Mouse (Mus musculus) stomach, postnatal 0 days (tissue): ENCODE measurements around the gene Pitpnm1. TPM values are rescaled to one million over a fixed set of nuclear protein-coding genes. Genes with fewer than 3 reads are reported as not detected.

ENCODE experiments used
- ATAC-seq: fragments of 200-750 bp; cut with Nextera tagmentation; 2 replicates; pipeline ENCODE4 v1.8.0; 2017; ENCODE audit not compliant: low FRiP score, low TSS enrichment
- DNase-seq: peaks from one replicate; pipeline ENCODE4 v3.0.0-alpha.2; 2016; ENCODE audit warnings: low spot score
- H3K27ac ChIP-seq: fragments of 300-500 bp; sonication (generic); replicated peaks from 2 replicates; pipeline ENCODE4 v1.5.1; 2014; ENCODE audit warnings: mild to moderate bottlenecking, control low read depth
- H3K27me3 ChIP-seq: fragments of 300-500 bp; sonication (generic); 2 replicates; pipeline ENCODE4 v1.6.1; 2014; ENCODE audit warnings: low read length; ENCODE audit not compliant: control insufficient read depth, insufficient read depth
- H3K36me3 ChIP-seq: fragments of 300-500 bp; sonication (generic); 2 replicates; pipeline ENCODE4 v1.6.1; 2014; ENCODE audit warnings: low read length, mixed read lengths; ENCODE audit not compliant: control insufficient read depth, insufficient read depth
- H3K4me1 ChIP-seq: fragments of 300-500 bp; sonication (generic); replicated peaks from 2 replicates; pipeline ENCODE4 v1.6.1; 2014; ENCODE audit warnings: antibody characterized with exemption; ENCODE audit not compliant: control insufficient read depth, insufficient read depth
- H3K4me2 ChIP-seq: fragments of 300-500 bp; sonication (generic); replicated peaks from 2 replicates; pipeline ENCODE4 v1.6.1; 2014; ENCODE audit warnings: low read depth, mild to moderate bottlenecking, control low read depth, moderate library complexity
- H3K4me3 ChIP-seq: fragments of 300-500 bp; sonication (generic); 2 replicates; pipeline ENCODE4 v1.5.1; 2014; ENCODE audit warnings: low read depth, low read length, control low read depth
- H3K9ac ChIP-seq: fragments of 300-500 bp; sonication (generic); 2 replicates; pipeline ENCODE4 v1.6.1; 2014; ENCODE audit warnings: mild to moderate bottlenecking, low read length, control low read depth, mixed read lengths
- H3K9me3 ChIP-seq: fragments of 300-500 bp; sonication (generic); 2 replicates; pipeline ENCODE4 v1.6.1; 2016; ENCODE audit warnings: low read length; ENCODE audit not compliant: control insufficient read depth
- CTCF ChIP-seq: IDR thresholded peaks from 2 replicates; pipeline ENCODE4 v1.5.1; 2016; ENCODE audit warnings: antibody characterized with exemption, low read depth, mild to moderate bottlenecking, moderate library complexity
- EP300 ChIP-seq: optimal IDR thresholded peaks from 2 replicates; pipeline ENCODE3; 2016; ENCODE audit warnings: antibody characterized with exemption
- WGBS: fragments of 180-500 bp; shearing (Covaris S2); extraction: QIAGEN DNeasy Blood & Tissue Kit; methylation state at CpG from one replicate; pipeline ENCODE4 v1.1.7; 2014; 5-methylcytosine and 5-hydroxymethylcytosine counted together
- polyA plus RNA-seq: library from polyadenylated mRNA; unstranded; fragments of >200 nt; fragmentation: Nextera tagmentation; extraction: Ambion mirVana; gene quantifications from 2 replicates; pipeline ENCODE4 v1.2.1, GENCODE M21; 2015

Gene Pitpnm1
- polyA plus RNA-seq, 1 experiment from 2014 or later, result 8.3 TPM

- DNase-seq (peak; percentile 47), ATAC-seq (no peak)
- WGBS, result 3% methylated on average over 52 of the region's 52 CpGs
- Histone ChIP-seq H3K27ac (no peak overlapping the region), H3K36me3 (no peaks in the 10 kb centered on the region; the same call in 1 of the 2 replicates), H3K9me3 (no peaks in the 10 kb centered on the region), H3K27me3 (no peaks in the 10 kb centered on the region), H3K4me3 (peak overlapping the region; percentile 47), H3K4me2 (peak overlapping the region; percentile 88), H3K4me1 (peaks cover 16% of the 10 kb centered on the region), H3K9ac (peak overlapping the region; percentile 35; the same call in 1 of the 2 replicates)
- TF ChIP-seq EP300, result no peak
These were observed 992 bp downstream of the Pitpnm1 start for GRCm38 (mm10) chr19:4100718-4101261.

GRCm38 (mm10) chr19:4101466-4101865, 1.7 kb downstream of the Pitpnm1 start:
- Histone ChIP-seq H3K27ac (no peak overlapping the region), H3K4me1 (peaks cover 15% of the 10 kb centered on the region), H3K9ac (no peak overlapping the region), H3K4me2 (no peak overlapping the region), H3K36me3 (no peaks in the 10 kb centered on the region; the same call in 1 of the 2 replicates), H3K4me3 (no peak overlapping the region), H3K9me3 (no peaks in the 10 kb centered on the region), H3K27me3 (no peaks in the 10 kb centered on the region)
- TF ChIP-seq CTCF, result no peak
- TF ChIP-seq EP300, result no peak
- DNase-seq, result no peak
- 82% methylated on average over 6 of the region's 6 CpGs for WGBS
- ATAC-seq, result no peak

GRCm38 (mm10) chr19:4102049-4102448, 2.3 kb downstream of the Pitpnm1 start:
- no peak for ATAC-seq
- TF ChIP-seq CTCF (no peak), EP300 (no peak)
- Histone ChIP-seq H3K36me3 (no peaks in the 10 kb centered on the region; the same call in 1 of the 2 replicates), H3K27me3 (no peaks in the 10 kb centered on the region), H3K4me3 (no peak overlapping the region), H3K9ac (no peak overlapping the region), H3K4me1 (peaks cover 14% of the 10 kb centered on the region), H3K27ac (no peak overlapping the region), H3K9me3 (no peaks in the 10 kb centered on the region), H3K4me2 (no peak overlapping the region)
- WGBS, result 91% methylated on average over 2 of the region's 2 CpGs
- no peak for DNase-seq

GRCm38 (mm10) chr19:4102626-4103025, 2.8 kb downstream of the Pitpnm1 start:
- 89% methylated on average over 12 of the region's 12 CpGs for WGBS

GRCm38 (mm10) chr19:4103294-4103693, 3.5 kb downstream of the Pitpnm1 start:
- TF ChIP-seq EP300, result no peak
- TF ChIP-seq CTCF, result no peak
- WGBS, result 94% methylated on average over 18 of the region's 18 CpGs
- ATAC-seq (no peak), DNase-seq (no peak)
- no peak overlapping the region for H3K4me3 ChIP-seq
- H3K36me3 ChIP-seq, result no peaks in the 10 kb centered on the region; the same call in 1 of the 2 replicates
- H3K9me3 ChIP-seq, result no peaks in the 10 kb centered on the region
- H3K4me1 ChIP-seq, result peaks cover 13% of the 10 kb centered on the region
- H3K27ac ChIP-seq, result no peak overlapping the region
- no peak overlapping the region for H3K4me2 ChIP-seq
- no peak overlapping the region for H3K9ac ChIP-seq
- H3K27me3 ChIP-seq, result no peaks in the 10 kb centered on the region

More at GRCm38 (mm10) chr19:4102626-4103025, 2.8 kb downstream of the Pitpnm1 start:
- Histone ChIP-seq H3K4me1 (peaks cover 14% of the 10 kb centered on the region), H3K9ac (no peak overlapping the region), H3K9me3 (no peaks in the 10 kb centered on the region), H3K36me3 (no peaks in the 10 kb centered on the region; the same call in 1 of the 2 replicates), H3K27me3 (no peaks in the 10 kb centered on the region), H3K4me3 (no peak overlapping the region), H3K27ac (no peak overlapping the region), H3K4me2 (no peak overlapping the region)
- no peak for DNase-seq
- no peak for ATAC-seq
- TF ChIP-seq CTCF (no peak), EP300 (no peak)

- no peaks in the 10 kb centered on the region for H3K27me3 ChIP-seq
- no peak overlapping the region for H3K27ac ChIP-seq
- WGBS, result 75% methylated on average over 3 of the region's 3 CpGs
- no peak for ATAC-seq
- peaks cover 8% of the 10 kb centered on the region for H3K4me1 ChIP-seq
- no peak for DNase-seq
- no peak overlapping the region for H3K9ac ChIP-seq
- H3K4me2 ChIP-seq, result no peak overlapping the region
- TF ChIP-seq EP300 (no peak), CTCF (no peak)
- H3K4me3 ChIP-seq, result no peak overlapping the region
- no peaks in the 10 kb centered on the region; the same call in 1 of the 2 replicates for H3K36me3 ChIP-seq
- no peaks in the 10 kb centered on the region for H3K9me3 ChIP-seq
These were observed 4.0 kb downstream of the Pitpnm1 start for GRCm38 (mm10) chr19:4103792-4104191.
